Mouse (Mus musculus): Measurements from ENCODE around the gene 4632433K11Rik. TPM values are rescaled to one million over a fixed set of nuclear protein-coding genes. Genes with fewer than 3 reads are reported as not detected.

4632433K11Rik gene
- polyA plus RNA-seq (2012; fragmentation: generic; extraction: Trizol) = not detected

GRCm38 (mm10) chr7:5033818-5034217 lies at the start of gene 4632433K11Rik:
Gene 4632433K11Rik, plus strand, starts transcription at chr7:5034118.
- H3K36me3 ChIP-seq (ENCODE audit: control insufficient read depth, insufficient read depth) = peaks cover 12% of the 10 kb centered on the region
- H3K4me3 ChIP-seq = no peak within 1 kb of the TSS
- no peak within 1 kb of the TSS for H3ac ChIP-seq (ENCODE audit: control insufficient read depth, insufficient read length)
- H3K27me3 ChIP-seq (ENCODE audit: control insufficient read depth, insufficient read depth, insufficient read length) = no peaks in the 10 kb centered on the region
- H3K4me2 ChIP-seq (ENCODE audit: low read depth) = no peak within 1 kb of the TSS
- TF ChIP-seq TCF12 (IDR thresholded peaks at IDR 0.05; ENCODE audit: insufficient read depth, poor library complexity, severe bottlenecking) (no peak), POLR2AphosphoS2 (IDR thresholded peaks at IDR 0.05; ENCODE audit: insufficient read length, low read depth) (no peak)
- H3K79me2 ChIP-seq (ENCODE audit: control insufficient read depth, insufficient read depth) = no peaks in the 10 kb centered on the region

GRCm38 (mm10) chr7:4988250-4988649 lies 45.7 kb upstream of the 4632433K11Rik start:
- TF ChIP-seq SRF (IDR thresholded peaks at IDR 0.05; ENCODE audit: control insufficient read depth, insufficient read length, low read depth) (no peak), E2F4 (IDR thresholded peaks at IDR 0.05; ENCODE audit: insufficient read depth) (no peak), POLR2AphosphoS2 (IDR thresholded peaks at IDR 0.05; ENCODE audit: insufficient read length, low read depth) (no peak)
- Histone ChIP-seq H3K27me3 (ENCODE audit: control insufficient read depth, insufficient read depth, insufficient read length) (peaks cover 6% of the 10 kb centered on the region), H3K4me2 (ENCODE audit: low read depth) (no peak overlapping the region), H3ac (ENCODE audit: control insufficient read depth, insufficient read length) (no peak overlapping the region), H3K4me3 (no peak overlapping the region), H3K36me3 (ENCODE audit: control insufficient read depth, insufficient read depth) (peaks cover 4% of the 10 kb centered on the region), H3K79me2 (ENCODE audit: control insufficient read depth, insufficient read depth) (no peaks in the 10 kb centered on the region)

GRCm38 (mm10) chr7:4993347-4993998 lies 40.4 kb upstream of the 4632433K11Rik start:
- H3K27me3 ChIP-seq (ENCODE audit: control insufficient read depth, insufficient read depth, insufficient read length) = no peaks in the 10 kb centered on the region
- no peak overlapping the region for H3K4me2 ChIP-seq (ENCODE audit: low read depth)
- H3K36me3 ChIP-seq (ENCODE audit: control insufficient read depth, insufficient read depth) = peaks cover 4% of the 10 kb centered on the region
- H3K79me2 ChIP-seq (ENCODE audit: control insufficient read depth, insufficient read depth) = no peaks in the 10 kb centered on the region
- no peak overlapping the region for H3ac ChIP-seq (ENCODE audit: control insufficient read depth, insufficient read length)
- TF ChIP-seq TCF12 (IDR thresholded peaks at IDR 0.05; ENCODE audit: insufficient read depth, poor library complexity, severe bottlenecking) = no peak
- no peak overlapping the region for H3K4me3 ChIP-seq

GRCm38 (mm10) chr7:4993999-4994788 lies 39.7 kb upstream of the 4632433K11Rik start:
- H3ac ChIP-seq (ENCODE audit: control insufficient read depth, insufficient read length) = no peak overlapping the region
- H3K4me2 ChIP-seq (ENCODE audit: low read depth) = no peak overlapping the region
- H3K79me2 ChIP-seq (ENCODE audit: control insufficient read depth, insufficient read depth) = no peaks in the 10 kb centered on the region
- H3K4me3 ChIP-seq = no peak overlapping the region
- no peaks in the 10 kb centered on the region for H3K27me3 ChIP-seq (ENCODE audit: control insufficient read depth, insufficient read depth, insufficient read length)
- TF ChIP-seq TCF12 (IDR thresholded peaks at IDR 0.05; ENCODE audit: insufficient read depth, poor library complexity, severe bottlenecking) = no peak
- TF ChIP-seq MAX (IDR thresholded peaks at IDR 0.05; ENCODE audit: low read depth) = no peak
- TF ChIP-seq MYOD1 (IDR thresholded peaks at IDR 0.05; ENCODE audit: control insufficient read depth in 1 of 3, insufficient read length in 2 of 3, low read depth in 2 of 3) = no peak
- TF ChIP-seq REST (IDR thresholded peaks at IDR 0.05; ENCODE audit: insufficient read depth, insufficient read length) = no peak
- no peak for TF ChIP-seq POLR2AphosphoS2 (IDR thresholded peaks at IDR 0.05; ENCODE audit: insufficient read length, low read depth)
- TF ChIP-seq USF1 (IDR thresholded peaks at IDR 0.05; ENCODE audit: low read depth) = no peak
- TF ChIP-seq E2F4 (IDR thresholded peaks at IDR 0.05; ENCODE audit: insufficient read depth) = no peak
- TF ChIP-seq CEBPB (IDR thresholded peaks at IDR 0.05; ENCODE audit: insufficient read depth, poor library complexity, severe bottlenecking) = no peak
- no peak for TF ChIP-seq SRF (IDR thresholded peaks at IDR 0.05; ENCODE audit: control insufficient read depth, insufficient read length, low read depth)
- TF ChIP-seq MYOG (IDR thresholded peaks at IDR 0.05; ENCODE audit: control insufficient read depth in 1 of 3, insufficient read depth in 1 of 3, insufficient read length in 2 of 3, low read depth in 2 of 3) = no peak
- no peak for TF ChIP-seq TCF3 (IDR thresholded peaks at IDR 0.05; ENCODE audit: insufficient read length, low read depth)
- no peak for TF ChIP-seq POLR2A (IDR thresholded peaks at IDR 0.05; ENCODE audit: insufficient read length, low read depth)
- H3K36me3 ChIP-seq (ENCODE audit: control insufficient read depth, insufficient read depth) = peaks cover 4% of the 10 kb centered on the region

- Histone ChIP-seq H3K27me3 (ENCODE audit: control insufficient read depth, insufficient read depth, insufficient read length) (no peaks in the 10 kb centered on the region), H3K4me3 (peak overlapping the region; percentile 67), H3ac (ENCODE audit: control insufficient read depth, insufficient read length) (peak overlapping the region; percentile 25), H3K36me3 (ENCODE audit: control insufficient read depth, insufficient read depth) (peaks cover 4% of the 10 kb centered on the region), H3K79me2 (ENCODE audit: control insufficient read depth, insufficient read depth) (no peaks in the 10 kb centered on the region), H3K4me2 (ENCODE audit: low read depth) (peak overlapping the region; percentile 93)
- no peak for TF ChIP-seq MAX (IDR thresholded peaks at IDR 0.05; ENCODE audit: low read depth)
- TF ChIP-seq TCF3 (IDR thresholded peaks at IDR 0.05; ENCODE audit: insufficient read length, low read depth) = no peak
- TF ChIP-seq USF1 (IDR thresholded peaks at IDR 0.05; ENCODE audit: low read depth) = no peak
- TF ChIP-seq TCF12 (IDR thresholded peaks at IDR 0.05; ENCODE audit: insufficient read depth, poor library complexity, severe bottlenecking) = no peak
- no peak for TF ChIP-seq MYOD1 (IDR thresholded peaks at IDR 0.05; ENCODE audit: control insufficient read depth in 1 of 3, insufficient read length in 2 of 3, low read depth in 2 of 3)
- no peak for TF ChIP-seq E2F4 (IDR thresholded peaks at IDR 0.05; ENCODE audit: insufficient read depth)
Measured at GRCm38 (mm10) chr7:4995268-4996002, 38.5 kb upstream of the 4632433K11Rik start.
